Mouse (Mus musculus): ENCODE results near the gene Brd9. TPM values are rescaled to one million over a fixed set of nuclear protein-coding genes. Genes with fewer than 3 reads are reported as not detected.

The Brd9 gene
- polyA plus RNA-seq, 1 experiment from 2014 or later: 96.4 TPM

GRCm38 (mm10) chr13:73953551-73954130 is 16.0 kb downstream of the Brd9 start:
- no peak overlapping the region for H3K4me2 ChIP-seq (replicated peaks)
- ATAC-seq: no peak
- WGBS: 100% methylated on average over 1 of the region's 1 CpGs

GRCm38 (mm10) chr13:73954666-73955065 is 17.1 kb downstream of the Brd9 start:
- no peak for ATAC-seq
- H3K9ac ChIP-seq (replicated peaks): no peak overlapping the region
- H3K27ac ChIP-seq: no peak overlapping the region
- 80% methylated on average over 6 of the region's 6 CpGs for WGBS
- no peaks in the 10 kb centered on the region for H3K27me3 ChIP-seq
- H3K9me3 ChIP-seq: no peaks in the 10 kb centered on the region
- no peak overlapping the region for H3K4me3 ChIP-seq (replicated peaks)
- H3K4me1 ChIP-seq (replicated peaks): no peaks in the 10 kb centered on the region
- peaks cover 97% of the 10 kb centered on the region for H3K36me3 ChIP-seq
- H3K4me2 ChIP-seq (replicated peaks): no peak overlapping the region

More at GRCm38 (mm10) chr13:73953551-73954130, 16.0 kb downstream of the Brd9 start:
- no peaks in the 10 kb centered on the region for H3K4me1 ChIP-seq (replicated peaks)
- peaks cover 97% of the 10 kb centered on the region for H3K36me3 ChIP-seq
- H3K27ac ChIP-seq: no peak overlapping the region
- H3K9ac ChIP-seq (replicated peaks): no peak overlapping the region
- H3K4me3 ChIP-seq (replicated peaks): no peak overlapping the region
- H3K9me3 ChIP-seq: no peaks in the 10 kb centered on the region
- H3K27me3 ChIP-seq: no peaks in the 10 kb centered on the region

GRCm38 (mm10) chr13:73955531-73955930 is 17.9 kb downstream of the Brd9 start:
- H3K36me3 ChIP-seq: peaks cover 97% of the 10 kb centered on the region
- no peaks in the 10 kb centered on the region for H3K9me3 ChIP-seq
- no peak overlapping the region for H3K4me2 ChIP-seq (replicated peaks)
- H3K27ac ChIP-seq: no peak overlapping the region
- 95% methylated on average over 5 of the region's 5 CpGs for WGBS
- no peaks in the 10 kb centered on the region for H3K27me3 ChIP-seq
- H3K4me3 ChIP-seq (replicated peaks): no peak overlapping the region
- no peak for ATAC-seq
- H3K9ac ChIP-seq (replicated peaks): no peak overlapping the region
- no peaks in the 10 kb centered on the region for H3K4me1 ChIP-seq (replicated peaks)

GRCm38 (mm10) chr13:73960117-73960652 is 22.6 kb downstream of the Brd9 start:
- Histone ChIP-seq H3K4me3 (replicated peaks) (no peak overlapping the region), H3K27ac (no peak overlapping the region), H3K9ac (replicated peaks) (no peak overlapping the region), H3K4me2 (replicated peaks) (no peak overlapping the region), H3K9me3 (no peaks in the 10 kb centered on the region), H3K27me3 (no peaks in the 10 kb centered on the region), H3K4me1 (replicated peaks) (no peaks in the 10 kb centered on the region), H3K36me3 (peaks cover 76% of the 10 kb centered on the region)
- no peak for ATAC-seq
- 95% methylated on average over 10 of the region's 10 CpGs for WGBS

GRCm38 (mm10) chr13:73961177-73961576 is 23.6 kb downstream of the Brd9 start:
- Histone ChIP-seq H3K27me3 (no peaks in the 10 kb centered on the region), H3K9me3 (no peaks in the 10 kb centered on the region), H3K4me1 (replicated peaks) (no peaks in the 10 kb centered on the region), H3K36me3 (peaks cover 66% of the 10 kb centered on the region), H3K4me2 (replicated peaks) (no peak overlapping the region), H3K27ac (no peak overlapping the region), H3K4me3 (replicated peaks) (no peak overlapping the region), H3K9ac (replicated peaks) (no peak overlapping the region)
- peak; percentile 37; the same call in 1 of the 2 replicates for ATAC-seq
- WGBS: 83% methylated on average over 4 of the region's 4 CpGs

- ATAC-seq: no peak
- H3K4me3 ChIP-seq (replicated peaks): no peak within 1 kb of the TSS
- no peaks in the 10 kb centered on the region for H3K9me3 ChIP-seq
- H3K27me3 ChIP-seq: no peaks in the 10 kb centered on the region
- H3K27ac ChIP-seq: no peak within 1 kb of the TSS
- no peak within 1 kb of the TSS for H3K4me2 ChIP-seq (replicated peaks)
- H3K36me3 ChIP-seq: peaks cover 43% of the 10 kb centered on the region
- WGBS: 92% methylated on average over 5 of the region's 5 CpGs
- H3K9ac ChIP-seq (replicated peaks): no peak within 1 kb of the TSS
- no peaks in the 10 kb centered on the region for H3K4me1 ChIP-seq (replicated peaks)
Measured at GRCm38 (mm10) chr13:73963551-73963950, 25.9 kb downstream of the Brd9 start, which contains the start of gene Zdhhc11. Gene Zdhhc11, plus strand, starts transcription at chr13:73963851.

GRCm38 (mm10) chr13:73970545-73971448 is 33.2 kb downstream of the Brd9 start:
- H3K27ac ChIP-seq: no peak overlapping the region
- 55% methylated on average over 12 of the region's 12 CpGs for WGBS
- H3K36me3 ChIP-seq: no peaks in the 10 kb centered on the region
- H3K4me1 ChIP-seq (replicated peaks): no peaks in the 10 kb centered on the region; the same call in 1 of the 2 replicates
- H3K4me2 ChIP-seq (replicated peaks): no peak overlapping the region
- H3K27me3 ChIP-seq: no peaks in the 10 kb centered on the region
- no peak overlapping the region for H3K4me3 ChIP-seq (replicated peaks)
- no peaks in the 10 kb centered on the region for H3K9me3 ChIP-seq
- peak; percentile 90 for ATAC-seq
- H3K9ac ChIP-seq (replicated peaks): no peak overlapping the region

- Histone ChIP-seq H3K9me3 (no peaks in the 10 kb centered on the region), H3K27ac (no peak overlapping the region), H3K27me3 (no peaks in the 10 kb centered on the region), H3K36me3 (no peaks in the 10 kb centered on the region), H3K4me3 (replicated peaks) (no peak overlapping the region), H3K9ac (replicated peaks) (no peak overlapping the region), H3K4me1 (replicated peaks) (no peaks in the 10 kb centered on the region; the same call in 1 of the 2 replicates), H3K4me2 (replicated peaks) (no peak overlapping the region)
- WGBS: 91% methylated on average over 3 of the region's 3 CpGs
- ATAC-seq: no peak
Measured at GRCm38 (mm10) chr13:73974523-73974922, 36.9 kb downstream of the Brd9 start.

- Histone ChIP-seq H3K9me3 (no peaks in the 10 kb centered on the region), H3K4me2 (replicated peaks) (no peak overlapping the region), H3K27me3 (no peaks in the 10 kb centered on the region), H3K27ac (no peak overlapping the region), H3K9ac (replicated peaks) (no peak overlapping the region), H3K4me1 (replicated peaks) (no peaks in the 10 kb centered on the region), H3K4me3 (replicated peaks) (no peak overlapping the region), H3K36me3 (no peaks in the 10 kb centered on the region)
- ATAC-seq: no peak
- 91% methylated on average over 5 of the region's 5 CpGs for WGBS
Measured at GRCm38 (mm10) chr13:73976935-73977334, 39.3 kb downstream of the Brd9 start.

- WGBS: 86% methylated on average over 5 of the region's 5 CpGs
Measured at GRCm38 (mm10) chr13:73990325-73990724, 52.7 kb downstream of the Brd9 start.

GRCm38 (mm10) chr13:73990761-73991160 is 53.1 kb downstream of the Brd9 start:
- no peak for ATAC-seq
- Histone ChIP-seq H3K27me3 (no peaks in the 10 kb centered on the region), H3K9me3 (no peaks in the 10 kb centered on the region), H3K9ac (replicated peaks) (no peak overlapping the region), H3K4me3 (replicated peaks) (no peak overlapping the region), H3K36me3 (no peaks in the 10 kb centered on the region), H3K27ac (no peak overlapping the region), H3K4me2 (replicated peaks) (no peak overlapping the region), H3K4me1 (replicated peaks) (no peaks in the 10 kb centered on the region)
- 81% methylated on average over 2 of the region's 2 CpGs for WGBS

More at GRCm38 (mm10) chr13:73990325-73990724, 52.7 kb downstream of the Brd9 start:
- Histone ChIP-seq H3K9me3 (no peaks in the 10 kb centered on the region), H3K4me3 (replicated peaks) (no peak overlapping the region), H3K27ac (no peak overlapping the region), H3K4me1 (replicated peaks) (no peaks in the 10 kb centered on the region), H3K27me3 (no peaks in the 10 kb centered on the region), H3K4me2 (replicated peaks) (no peak overlapping the region), H3K36me3 (no peaks in the 10 kb centered on the region), H3K9ac (replicated peaks) (no peak overlapping the region)
- ATAC-seq: no peak

GRCm38 (mm10) chr13:73991267-73991666 is 53.7 kb downstream of the Brd9 start:
- no peaks in the 10 kb centered on the region for H3K9me3 ChIP-seq
- H3K9ac ChIP-seq (replicated peaks): no peak overlapping the region
- no peaks in the 10 kb centered on the region for H3K4me1 ChIP-seq (replicated peaks)
- WGBS: 83% methylated on average over 5 of the region's 5 CpGs
- no peak overlapping the region for H3K4me3 ChIP-seq (replicated peaks)
- H3K27me3 ChIP-seq: no peaks in the 10 kb centered on the region
- no peak for ATAC-seq
- no peaks in the 10 kb centered on the region for H3K36me3 ChIP-seq
- H3K27ac ChIP-seq: no peak overlapping the region
- no peak overlapping the region for H3K4me2 ChIP-seq (replicated peaks)
